Mouse (Mus musculus) kidney, embryonic 14.5 days (tissue): Measurements from ENCODE around the gene Cmip. TPM values are rescaled to one million over a fixed set of nuclear protein-coding genes. Genes with fewer than 3 reads are reported as not detected.

ENCODE experiments used
- ATAC-seq: fragments of 200-750 bp; cut with Nextera tagmentation; 2 replicates; pipeline ENCODE4 v1.8.0; 2017; ENCODE audit warnings: moderate number of reproducible peaks, mild to moderate bottlenecking, moderate TSS enrichment, moderate library complexity; ENCODE audit not compliant: low FRiP score, low TSS enrichment
- H3K27ac ChIP-seq: fragments of 300-500 bp; sonication (generic); 2 replicates; pipeline ENCODE4 v1.5.1; 2014; ENCODE audit warnings: low read depth, mild to moderate bottlenecking, low read length, moderate library complexity, mixed read lengths
- H3K27me3 ChIP-seq: fragments of 300-500 bp; sonication (generic); 2 replicates; pipeline ENCODE4 v1.6.1; 2014; ENCODE audit warnings: mild to moderate bottlenecking, low read length; ENCODE audit not compliant: control insufficient read depth, insufficient read depth
- H3K36me3 ChIP-seq: fragments of 300-500 bp; sonication (generic); 2 replicates; pipeline ENCODE4 v1.6.1; 2014; ENCODE audit warnings: low read length, mixed read lengths; ENCODE audit not compliant: control insufficient read depth, insufficient read depth
- H3K4me1 ChIP-seq: fragments of 300-500 bp; sonication (generic); 2 replicates; pipeline ENCODE4 v1.6.1; 2014; ENCODE audit warnings: low read length, mixed read lengths; ENCODE audit not compliant: control insufficient read depth, insufficient read depth
- H3K4me2 ChIP-seq: fragments of 300-500 bp; sonication (generic); replicated peaks from 2 replicates; pipeline ENCODE4 v1.6.1; 2014; ENCODE audit warnings: low read depth, mild to moderate bottlenecking, low read length
- H3K4me3 ChIP-seq: fragments of 300-500 bp; sonication (generic); 2 replicates; pipeline ENCODE4 v1.5.1; 2014; ENCODE audit warnings: mild to moderate bottlenecking, low read length
- H3K9ac ChIP-seq: fragments of 300-500 bp; sonication (generic); 2 replicates; pipeline ENCODE4 v1.6.1; 2014; ENCODE audit warnings: low read depth, mild to moderate bottlenecking, low read length, moderate library complexity
- H3K9me3 ChIP-seq: fragments of 300-500 bp; sonication (generic); 2 replicates; pipeline ENCODE4 v1.6.1; 2016; ENCODE audit warnings: low read length; ENCODE audit not compliant: control insufficient read depth
- WGBS: fragments of 180-500 bp; shearing (Covaris S2); extraction: QIAGEN DNeasy Blood & Tissue Kit; methylation state at CpG from one replicate; pipeline ENCODE4 v1.1.7; 2014; 5-methylcytosine and 5-hydroxymethylcytosine counted together
- polyA plus RNA-seq: library from polyadenylated mRNA; unstranded; fragments of >200 nt; fragmentation: Nextera tagmentation; extraction: Ambion mirVana; gene quantifications from 2 replicates; pipeline ENCODE4 v1.2.1, GENCODE M21; 2014

Gene Cmip
- polyA plus RNA-seq, 1 experiment from 2014 or later, result 22.9 TPM

DNA sequence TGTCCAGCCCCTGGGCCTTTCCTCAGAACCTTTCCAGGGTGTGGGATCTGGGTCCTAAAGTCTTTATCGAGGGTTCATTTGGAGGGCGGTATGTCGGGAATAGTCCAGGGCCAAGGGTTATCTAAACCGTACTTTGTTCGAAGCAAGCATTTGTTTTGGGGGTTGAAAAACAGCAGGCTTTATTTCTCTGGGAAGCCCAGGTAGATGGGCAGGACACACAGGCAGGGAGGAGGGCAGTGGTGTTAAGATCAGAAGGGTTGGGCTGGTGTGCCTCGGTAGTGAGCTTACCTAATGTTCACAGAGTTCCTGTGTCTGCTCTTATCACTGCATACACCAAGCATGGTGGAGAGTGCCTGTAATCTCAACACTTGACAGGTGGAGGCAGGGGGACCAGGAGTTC lies 183.9 kb downstream of the Cmip start:
- Histone ChIP-seq H3K9ac (no peak overlapping the region), H3K4me3 (no peak overlapping the region), H3K36me3 (peaks cover 40% of the 10 kb centered on the region), H3K4me2 (no peak overlapping the region), H3K4me1 (no peaks in the 10 kb centered on the region), H3K9me3 (no peaks in the 10 kb centered on the region), H3K27ac (no peak overlapping the region), H3K27me3 (no peaks in the 10 kb centered on the region)
- WGBS, result 86% methylated on average over 6 of the region's 6 CpGs
- ATAC-seq, result no peak

- H3K4me2 ChIP-seq, result no peak overlapping the region
- H3K27me3 ChIP-seq, result no peaks in the 10 kb centered on the region
- H3K9ac ChIP-seq, result no peak overlapping the region
- 73% methylated on average over 5 of the region's 5 CpGs for WGBS
- H3K9me3 ChIP-seq, result no peaks in the 10 kb centered on the region
- peaks cover 46% of the 10 kb centered on the region for H3K36me3 ChIP-seq
- no peak overlapping the region for H3K27ac ChIP-seq
- no peak overlapping the region for H3K4me3 ChIP-seq
- H3K4me1 ChIP-seq, result no peaks in the 10 kb centered on the region
- ATAC-seq, result no peak
Observed at GRCm38 (mm10) chr8:117445507-117445906, 188.6 kb downstream of the Cmip start.

GRCm38 (mm10) chr8:117446344-117446997 lies 189.6 kb downstream of the Cmip start:
- Histone ChIP-seq H3K4me2 (no peak overlapping the region), H3K4me3 (no peak overlapping the region), H3K4me1 (no peaks in the 10 kb centered on the region), H3K27me3 (no peaks in the 10 kb centered on the region), H3K9me3 (no peaks in the 10 kb centered on the region), H3K9ac (no peak overlapping the region), H3K27ac (no peak overlapping the region), H3K36me3 (peaks cover 54% of the 10 kb centered on the region)
- ATAC-seq, result no peak
- 41% methylated on average over 15 of the region's 15 CpGs for WGBS

GRCm38 (mm10) chr8:117451072-117451471 lies 194.2 kb downstream of the Cmip start:
- WGBS, result 83% methylated on average over 9 of the region's 9 CpGs
- Histone ChIP-seq H3K9me3 (no peaks in the 10 kb centered on the region), H3K36me3 (peaks cover 77% of the 10 kb centered on the region), H3K4me3 (no peak overlapping the region), H3K4me1 (no peaks in the 10 kb centered on the region), H3K9ac (no peak overlapping the region), H3K27ac (no peak overlapping the region), H3K4me2 (no peak overlapping the region), H3K27me3 (no peaks in the 10 kb centered on the region)
- no peak for ATAC-seq

- Histone ChIP-seq H3K4me2 (no peak overlapping the region), H3K9me3 (no peaks in the 10 kb centered on the region), H3K27ac (no peak overlapping the region), H3K9ac (no peak overlapping the region), H3K4me1 (no peaks in the 10 kb centered on the region), H3K4me3 (no peak overlapping the region), H3K36me3 (peaks cover 72% of the 10 kb centered on the region), H3K27me3 (no peaks in the 10 kb centered on the region)
- ATAC-seq, result no peak
- WGBS, result 80% methylated on average over 6 of the region's 6 CpGs
Observed at GRCm38 (mm10) chr8:117453974-117454373, 197.1 kb downstream of the Cmip start.

- Histone ChIP-seq H3K9me3 (no peaks in the 10 kb centered on the region), H3K27me3 (no peaks in the 10 kb centered on the region), H3K36me3 (peaks cover 68% of the 10 kb centered on the region; the same call in 1 of the 2 replicates), H3K4me2 (no peak overlapping the region), H3K27ac (no peak overlapping the region), H3K4me3 (no peak overlapping the region), H3K9ac (no peak overlapping the region), H3K4me1 (no peaks in the 10 kb centered on the region; the same call in 1 of the 2 replicates)
- WGBS, result 90% methylated on average over 13 of the region's 14 CpGs
- ATAC-seq, result no peak
Observed at GRCm38 (mm10) chr8:117454516-117455116, 197.8 kb downstream of the Cmip start.

DNA sequence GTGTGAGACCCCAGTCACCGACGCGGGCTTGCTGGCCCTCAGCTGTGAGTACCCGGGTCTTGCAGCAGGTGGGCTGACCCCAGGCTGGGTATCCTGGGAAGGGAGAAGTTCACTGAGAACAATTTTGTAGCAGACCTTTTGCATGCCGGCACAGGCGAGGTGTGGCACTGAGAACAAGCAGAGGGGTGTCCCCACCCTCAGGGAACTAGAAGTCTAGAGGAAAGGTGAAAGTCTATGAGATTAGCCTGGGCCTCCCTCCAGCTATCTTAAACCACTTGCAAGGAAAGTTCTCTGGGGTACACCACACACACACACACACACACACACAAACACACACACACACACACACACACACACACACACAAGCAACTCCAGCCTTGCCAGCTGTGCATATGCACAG lies 198.8 kb downstream of the Cmip start:
- no peak overlapping the region for H3K4me3 ChIP-seq
- no peak for ATAC-seq
- WGBS, result 89% methylated on average over 6 of the region's 6 CpGs
- peaks cover 58% of the 10 kb centered on the region; the same call in 1 of the 2 replicates for H3K36me3 ChIP-seq
- no peaks in the 10 kb centered on the region for H3K9me3 ChIP-seq
- H3K27me3 ChIP-seq, result no peaks in the 10 kb centered on the region
- no peak overlapping the region for H3K27ac ChIP-seq
- H3K9ac ChIP-seq, result no peak overlapping the region
- no peak overlapping the region for H3K4me2 ChIP-seq
- no peaks in the 10 kb centered on the region; the same call in 1 of the 2 replicates for H3K4me1 ChIP-seq

GRCm38 (mm10) chr8:117458440-117458839 lies 201.6 kb downstream of the Cmip start:
- peaks cover 36% of the 10 kb centered on the region; the same call in 1 of the 2 replicates for H3K36me3 ChIP-seq
- H3K4me3 ChIP-seq, result no peak overlapping the region
- no peaks in the 10 kb centered on the region for H3K27me3 ChIP-seq
- no peak overlapping the region for H3K27ac ChIP-seq
- no peaks in the 10 kb centered on the region; the same call in 1 of the 2 replicates for H3K4me1 ChIP-seq
- no peak overlapping the region for H3K9ac ChIP-seq
- no peaks in the 10 kb centered on the region for H3K9me3 ChIP-seq
- peak; percentile 36; the same call in 1 of the 2 replicates for ATAC-seq
- whole genome bisulfite sequencing, result 57% methylated on average over 5 of the region's 5 CpGs
- no peak overlapping the region for H3K4me2 ChIP-seq

- H3K9me3 ChIP-seq, result no peaks in the 10 kb centered on the region
- no peak overlapping the region for H3K4me3 ChIP-seq
- no peak overlapping the region for H3K4me2 ChIP-seq
- no peaks in the 10 kb centered on the region; the same call in 1 of the 2 replicates for H3K4me1 ChIP-seq
- no peak overlapping the region for H3K27ac ChIP-seq
- peaks cover 3% of the 10 kb centered on the region; the same call in 1 of the 2 replicates for H3K36me3 ChIP-seq
- H3K9ac ChIP-seq, result no peak overlapping the region
- ATAC-seq, result no peak
- H3K27me3 ChIP-seq, result no peaks in the 10 kb centered on the region
- 45% methylated on average over 11 of the region's 11 CpGs for WGBS
Observed at GRCm38 (mm10) chr8:117462701-117463284, 205.9 kb downstream of the Cmip start.
